Mouse (Mus musculus): ENCODE data around the gene Cntfr.

Gene Cntfr

GRCm38 (mm10) chr4:41648157-41648556 lies 48.7 kb downstream of the Cntfr start:
- no peak for DNase-seq (ENCODE audit: low spot score)

GRCm38 (mm10) chr4:41645488-41645887 lies 51.4 kb downstream of the Cntfr start:
- no peak for DNase-seq (ENCODE audit: low spot score)

- DNase-seq (ENCODE audit: low spot score), result no peak
These were observed 55.6 kb downstream of the Cntfr start for GRCm38 (mm10) chr4:41641199-41641822.

GRCm38 (mm10) chr4:41639913-41640507 lies 56.9 kb downstream of the Cntfr start, which contains the start of gene Enho:
Gene Enho, minus strand, starts transcription at chr4:41640324.
- peak; percentile 81 for DNase-seq (ENCODE audit: low spot score)

GRCm38 (mm10) chr4:41639214-41639841 lies 57.6 kb downstream of the Cntfr start:
- no peak for DNase-seq (ENCODE audit: low spot score)

GRCm38 (mm10) chr4:41638828-41639213 lies 58.1 kb downstream of the Cntfr start:
- DNase-seq (ENCODE audit: low spot score), result no peak

- no peak for DNase-seq (ENCODE audit: low spot score)
These were observed 58.6 kb downstream of the Cntfr start for GRCm38 (mm10) chr4:41638186-41638731.

GRCm38 (mm10) chr4:41636882-41637635 lies 59.8 kb downstream of the Cntfr start:
- no peak for DNase-seq (ENCODE audit: low spot score)

GRCm38 (mm10) chr4:41636366-41636765 lies 60.5 kb downstream of the Cntfr start:
- DNase-seq (ENCODE audit: low spot score), result no peak

GRCm38 (mm10) chr4:41635906-41636305 lies 61.0 kb downstream of the Cntfr start:
- DNase-seq (ENCODE audit: low spot score), result no peak

- no peak for DNase-seq (ENCODE audit: low spot score)
These were observed 61.7 kb downstream of the Cntfr start for GRCm38 (mm10) chr4:41635224-41635623.

- no peak for DNase-seq (ENCODE audit: low spot score)
These were observed 62.3 kb downstream of the Cntfr start for GRCm38 (mm10) chr4:41634631-41635030.

GRCm38 (mm10) chr4:41633001-41633400 lies 63.9 kb downstream of the Cntfr start:
- no peak for DNase-seq (ENCODE audit: low spot score)

- DNase-seq (ENCODE audit: low spot score), result no peak
These were observed 65.5 kb downstream of the Cntfr start for GRCm38 (mm10) chr4:41631390-41631789.

- no peak for DNase-seq (ENCODE audit: low spot score)
These were observed 66.7 kb downstream of the Cntfr start for GRCm38 (mm10) chr4:41630196-41630595.

- no peak for DNase-seq (ENCODE audit: low spot score)
These were observed 68.5 kb downstream of the Cntfr start for GRCm38 (mm10) chr4:41628202-41628927.

- DNase-seq (ENCODE audit: low spot score), result no peak
These were observed 74.8 kb downstream of the Cntfr start for GRCm38 (mm10) chr4:41622071-41622470.

GRCm38 (mm10) chr4:41618916-41619746 lies 77.8 kb downstream of the Cntfr start:
- DNase-seq (ENCODE audit: low spot score), result no peak

GRCm38 (mm10) chr4:41615661-41616599 lies 81.0 kb downstream of the Cntfr start:
- DNase-seq (ENCODE audit: low spot score), result no peak

GRCm38 (mm10) chr4:41614156-41614555 lies 82.7 kb downstream of the Cntfr start:
- peak; percentile 40 for DNase-seq (ENCODE audit: low spot score)

Data from c-Kit-positive CD71-positive TER-119-positive erythroid progenitor cells, embryonic 14.5 days (primary cell).